Mouse (Mus musculus): ENCODE measurements around the gene Lrsam1.
A peak's percentile ranks its signal among the peaks of the same experiment; 100 is the strongest.

Lrsam1 gene

DNA sequence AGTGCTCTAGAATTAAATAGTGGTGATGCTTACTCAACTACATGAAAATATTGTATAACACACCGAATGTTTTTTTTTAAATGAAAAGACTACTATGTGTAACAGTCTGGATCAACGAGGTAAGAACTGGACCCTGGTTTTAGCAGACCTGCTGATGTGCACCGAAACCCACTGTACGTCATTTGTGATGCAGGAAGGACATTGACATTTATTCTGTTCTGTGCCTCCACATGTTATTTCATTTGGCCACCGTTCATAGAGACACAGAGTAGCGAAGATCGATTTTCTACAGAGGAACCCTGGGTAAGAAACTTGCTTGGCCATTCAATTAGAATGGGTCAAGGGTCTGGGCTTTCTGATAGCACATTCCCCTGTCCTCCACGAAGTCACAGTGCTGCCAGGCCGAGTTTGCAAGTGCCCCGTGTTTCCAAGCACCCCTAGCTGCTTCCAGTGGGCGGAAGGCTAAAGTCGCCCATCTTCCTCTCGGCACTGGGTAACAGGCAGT is 4.8 kb upstream of the Lrsam1 start:
- DNase-seq: no peak

- DNase-seq: no peak
These were observed 4.2 kb upstream of the Lrsam1 start for GRCm38 (mm10) chr2:32965511-32966183.

DNA sequence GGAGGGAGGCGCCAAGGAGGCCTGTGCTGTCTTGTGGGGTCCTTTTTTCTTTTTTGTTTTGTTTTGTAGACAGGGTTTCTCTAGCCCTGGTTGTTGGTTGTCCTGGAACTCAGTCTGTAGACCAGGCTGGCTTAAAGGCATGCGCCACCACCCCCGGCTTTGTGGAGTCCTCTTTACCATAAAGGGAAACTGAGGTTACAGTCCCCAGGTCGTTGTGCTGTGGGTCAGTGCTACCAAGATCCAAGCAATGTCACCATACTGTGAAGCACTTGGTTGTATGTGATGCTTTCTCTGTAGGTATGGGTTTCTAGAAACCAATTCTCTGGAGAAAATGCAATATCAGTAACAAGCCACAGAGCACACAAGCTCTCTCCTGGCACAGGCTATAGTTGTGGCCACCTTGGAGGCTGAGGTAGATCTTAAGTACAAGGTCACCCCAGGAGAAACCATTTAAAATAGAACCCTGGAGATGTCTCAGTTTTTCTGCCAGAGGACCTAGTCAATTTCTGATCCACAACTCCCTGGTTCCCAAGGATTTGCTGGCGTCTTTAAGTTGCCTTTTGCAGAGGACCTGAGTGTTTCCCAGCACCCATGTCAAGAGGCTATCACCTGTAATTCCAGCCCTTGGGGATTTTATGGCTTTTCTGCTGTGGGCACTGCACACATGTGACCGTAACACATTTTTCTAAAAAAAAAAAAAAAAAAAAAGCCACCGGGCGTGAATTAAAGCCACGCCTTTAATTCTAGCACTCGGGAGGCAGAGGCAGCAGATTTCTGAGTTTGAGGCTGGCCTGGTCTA is 3.4 kb upstream of the Lrsam1 start:
- no peak for DNase-seq

DNA sequence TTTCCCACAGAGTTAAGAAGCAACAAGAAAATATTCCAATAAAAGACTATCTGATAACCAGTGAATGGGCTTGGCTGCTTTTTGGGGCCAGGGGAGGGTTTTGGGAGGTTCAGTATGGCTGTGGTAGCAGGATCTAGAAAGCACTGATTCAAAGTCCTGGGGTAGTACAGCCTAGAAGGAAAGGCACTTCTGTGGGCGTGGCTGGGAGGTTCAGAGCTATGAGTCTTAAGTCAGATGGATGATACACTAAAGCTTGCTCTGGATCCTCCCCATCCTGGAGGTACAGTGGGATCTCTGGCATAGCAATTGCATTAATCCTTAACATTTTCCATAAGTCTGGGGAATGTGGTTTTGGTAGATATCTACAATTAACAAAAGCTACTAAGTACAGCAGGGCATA is 2.6 kb upstream of the Lrsam1 start:
- DNase-seq: no peak

DNA sequence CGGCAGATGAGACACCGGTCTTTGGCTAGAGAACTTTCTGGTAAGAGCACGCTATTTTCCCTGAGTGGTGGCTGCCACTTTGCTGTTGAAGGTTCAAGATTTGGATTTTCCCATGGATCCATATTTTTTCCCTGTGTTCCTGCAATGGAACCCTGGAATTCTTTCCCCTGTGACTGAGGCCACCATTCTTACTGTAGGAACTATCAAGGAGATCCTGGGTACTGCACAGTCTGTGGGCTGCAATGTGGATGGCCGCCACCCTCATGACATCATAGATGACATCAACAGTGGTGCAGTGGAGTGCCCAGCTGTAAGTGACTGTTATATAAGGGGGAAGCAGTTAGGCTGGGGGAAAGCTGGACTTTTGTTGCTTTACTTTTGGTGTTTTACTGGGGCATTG is 2.1 kb upstream of the Lrsam1 start:
- DNase-seq: no peak

DNA sequence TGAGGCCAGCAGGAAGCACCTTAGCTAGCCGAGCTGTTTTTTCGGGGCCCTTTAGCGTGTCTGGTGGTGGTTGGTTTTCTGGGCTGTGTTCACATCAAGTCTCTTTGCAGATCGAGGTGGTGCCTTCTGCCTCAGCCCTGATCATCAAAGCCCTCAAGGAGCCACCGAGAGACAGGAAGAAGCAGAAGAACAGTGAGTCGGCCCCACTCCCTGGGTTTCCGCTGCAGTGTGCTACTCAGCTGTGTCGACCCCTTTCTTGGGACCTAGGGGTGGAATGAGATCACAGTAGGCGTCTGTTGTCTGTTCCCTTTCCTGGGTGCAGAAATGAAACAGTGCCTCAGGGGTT is 1.4 kb upstream of the Lrsam1 start:
- DNase-seq: no peak

DNA sequence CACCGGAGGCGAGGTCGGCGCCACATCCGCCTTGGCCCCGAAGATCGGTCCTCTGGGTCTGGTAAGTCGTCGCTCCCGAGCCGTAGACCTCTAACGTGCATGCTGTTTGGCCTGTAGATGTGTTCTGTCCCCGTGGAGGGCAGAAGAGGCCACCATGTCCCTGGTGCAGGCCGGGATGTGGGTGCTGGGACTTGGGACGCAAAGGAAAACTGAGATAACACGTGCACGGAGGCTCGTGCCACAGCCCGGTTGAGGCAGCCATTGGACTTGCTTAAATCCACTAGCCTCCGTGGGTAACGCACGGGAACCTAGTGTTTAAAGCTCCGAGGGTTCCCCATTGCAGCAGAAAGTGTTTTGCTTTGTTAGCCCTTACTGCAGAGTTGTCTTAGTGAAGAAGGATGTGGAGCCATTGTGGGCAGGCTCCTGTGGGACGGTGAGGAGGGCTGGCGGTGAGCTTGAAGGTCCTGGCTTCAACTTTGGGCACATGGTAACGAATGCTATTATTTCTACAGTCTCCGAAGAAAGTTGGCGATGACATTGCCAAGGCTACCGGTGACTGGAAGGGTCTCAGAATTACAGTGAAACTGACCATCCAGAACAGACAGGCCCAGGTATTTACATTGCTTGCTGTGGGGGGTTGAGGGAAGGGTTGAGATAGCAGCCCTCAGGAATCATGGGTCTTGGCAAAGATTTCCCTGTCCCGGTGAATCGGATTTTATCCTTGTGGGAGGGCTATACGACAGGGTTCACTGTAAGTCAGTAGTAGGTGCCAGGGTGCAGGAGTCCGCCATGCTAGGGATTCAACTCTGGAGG is 854 bp upstream of the Lrsam1 start:
- peak; percentile 35 for DNase-seq

DNA sequence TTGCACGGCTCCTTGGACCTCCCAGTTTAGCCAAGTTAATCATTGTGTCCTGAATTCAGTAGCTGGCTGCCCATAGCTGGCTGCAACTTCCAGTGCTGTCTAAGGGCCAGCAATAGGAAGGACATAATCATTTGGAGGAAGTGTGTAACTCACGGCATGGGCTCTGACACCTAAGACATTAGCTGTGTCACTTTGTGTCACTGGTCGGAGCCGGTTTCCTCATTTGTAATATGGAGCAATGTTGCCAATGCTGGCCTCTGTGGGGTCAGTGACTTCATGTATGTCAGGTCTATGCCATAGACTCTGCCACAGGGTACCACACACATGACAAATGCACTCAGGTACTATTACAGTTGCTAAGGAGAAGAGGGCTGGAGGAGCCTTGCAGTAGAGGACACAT is 1.1 kb downstream of the Lrsam1 start:
- DNase-seq: no peak

GRCm38 (mm10) chr2:32957344-32957743 is 4.1 kb downstream of the Lrsam1 start:
- peak; percentile 37 for DNase-seq

DNA sequence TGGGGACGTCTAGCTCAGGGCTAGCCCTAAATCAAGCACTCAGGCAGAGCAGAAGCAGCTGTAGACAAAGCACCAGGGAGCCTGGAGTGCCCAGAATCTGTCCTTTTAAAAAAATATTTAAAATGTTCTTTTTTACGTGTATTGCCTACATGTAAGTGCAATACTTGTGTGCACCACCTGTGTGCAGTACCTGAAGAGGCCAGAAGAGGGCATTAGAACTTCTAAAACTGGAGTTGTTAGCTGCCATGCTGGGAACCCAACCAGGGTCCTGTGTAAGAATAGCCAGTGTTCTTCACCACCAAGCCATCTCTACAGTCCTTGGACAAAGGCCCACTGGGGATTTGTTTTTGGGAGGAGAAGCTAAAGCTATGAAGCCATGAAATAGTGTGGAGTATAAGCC is 6.8 kb downstream of the Lrsam1 start:
- DNase-seq: no peak

DNA sequence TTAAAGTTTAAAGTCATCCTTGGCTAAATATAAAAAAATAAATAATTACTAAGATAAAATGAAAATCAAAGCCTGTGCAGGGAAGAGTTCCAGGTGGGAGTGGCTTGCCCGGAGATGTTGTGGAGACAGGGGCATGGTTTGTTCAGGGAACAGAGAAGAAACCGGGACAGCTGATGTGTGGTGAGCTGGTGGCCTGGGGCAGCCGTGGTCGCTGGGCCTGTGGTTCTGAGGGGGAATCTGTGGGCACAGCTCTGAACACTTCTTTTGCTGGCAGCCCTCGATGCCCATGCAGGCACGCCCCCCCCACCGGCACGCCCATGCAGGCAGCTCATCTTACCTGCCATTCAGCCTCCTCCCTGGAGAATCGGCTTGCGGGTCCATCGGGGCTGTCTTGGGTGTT is 14.0 kb downstream of the Lrsam1 start:
- no peak for DNase-seq

DNA sequence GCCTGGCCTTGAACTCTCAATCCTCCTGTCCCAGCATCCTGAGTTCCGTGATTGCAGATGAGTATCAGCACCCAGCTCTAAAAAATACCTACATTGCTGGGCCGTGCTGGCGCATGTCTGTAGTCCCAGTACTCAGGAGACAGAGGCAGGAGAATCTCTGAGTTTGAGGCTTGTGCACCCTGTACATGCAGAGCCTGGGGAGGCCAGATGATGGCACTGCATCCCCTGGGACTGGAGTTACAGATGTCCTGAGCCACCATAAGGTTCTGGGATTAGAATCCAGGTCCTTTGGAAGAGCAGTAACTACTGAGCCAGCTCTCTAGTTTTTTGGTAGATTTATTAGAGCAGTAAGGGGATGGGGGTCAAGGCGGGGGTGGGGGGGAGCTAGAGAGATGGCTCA is 20.9 kb downstream of the Lrsam1 start:
- DNase-seq: no peak

- peak; percentile 67 for DNase-seq
These were observed 22.0 kb downstream of the Lrsam1 start for GRCm38 (mm10) chr2:32939418-32939817.

DNA sequence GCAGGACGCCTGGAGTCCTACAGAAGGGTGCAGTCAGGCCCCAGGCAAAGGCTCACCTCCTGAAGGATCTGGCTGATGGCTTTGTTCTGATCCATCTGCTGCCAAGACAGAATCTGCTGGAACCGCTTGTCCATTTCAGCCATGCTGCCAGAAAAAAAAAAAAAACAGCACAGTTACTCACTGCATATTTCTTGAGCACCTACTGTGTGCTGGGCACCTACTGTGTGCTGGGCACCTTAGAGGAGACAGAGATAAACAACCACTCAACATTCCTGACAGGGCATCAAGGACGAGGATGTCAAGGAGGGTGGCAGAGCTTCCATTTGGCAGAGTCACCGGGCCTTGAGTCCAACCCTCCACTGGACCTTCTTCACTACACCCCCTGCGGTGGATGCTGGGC is 22.7 kb downstream of the Lrsam1 start:
- no peak for DNase-seq

DNA sequence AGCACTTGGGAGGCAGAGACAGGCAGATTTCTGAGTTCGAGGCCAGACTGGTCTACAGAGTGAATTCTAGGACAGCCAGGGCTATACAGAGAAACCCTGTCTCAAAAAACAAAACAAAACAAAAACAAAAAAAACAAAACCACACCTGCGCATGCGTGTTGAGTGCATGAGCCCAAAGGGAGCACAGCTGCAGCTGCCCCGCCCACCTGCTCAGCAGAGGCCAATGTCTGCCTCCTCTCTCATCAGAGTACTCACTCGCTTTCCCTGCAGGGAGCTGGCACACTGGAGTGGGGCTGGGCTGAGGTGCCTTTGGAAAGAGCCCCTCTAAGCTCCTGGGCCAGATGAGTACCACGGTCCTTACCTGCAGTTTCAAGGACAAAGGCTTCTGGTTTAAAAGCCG is 29.7 kb downstream of the Lrsam1 start:
- DNase-seq: no peak

DNA sequence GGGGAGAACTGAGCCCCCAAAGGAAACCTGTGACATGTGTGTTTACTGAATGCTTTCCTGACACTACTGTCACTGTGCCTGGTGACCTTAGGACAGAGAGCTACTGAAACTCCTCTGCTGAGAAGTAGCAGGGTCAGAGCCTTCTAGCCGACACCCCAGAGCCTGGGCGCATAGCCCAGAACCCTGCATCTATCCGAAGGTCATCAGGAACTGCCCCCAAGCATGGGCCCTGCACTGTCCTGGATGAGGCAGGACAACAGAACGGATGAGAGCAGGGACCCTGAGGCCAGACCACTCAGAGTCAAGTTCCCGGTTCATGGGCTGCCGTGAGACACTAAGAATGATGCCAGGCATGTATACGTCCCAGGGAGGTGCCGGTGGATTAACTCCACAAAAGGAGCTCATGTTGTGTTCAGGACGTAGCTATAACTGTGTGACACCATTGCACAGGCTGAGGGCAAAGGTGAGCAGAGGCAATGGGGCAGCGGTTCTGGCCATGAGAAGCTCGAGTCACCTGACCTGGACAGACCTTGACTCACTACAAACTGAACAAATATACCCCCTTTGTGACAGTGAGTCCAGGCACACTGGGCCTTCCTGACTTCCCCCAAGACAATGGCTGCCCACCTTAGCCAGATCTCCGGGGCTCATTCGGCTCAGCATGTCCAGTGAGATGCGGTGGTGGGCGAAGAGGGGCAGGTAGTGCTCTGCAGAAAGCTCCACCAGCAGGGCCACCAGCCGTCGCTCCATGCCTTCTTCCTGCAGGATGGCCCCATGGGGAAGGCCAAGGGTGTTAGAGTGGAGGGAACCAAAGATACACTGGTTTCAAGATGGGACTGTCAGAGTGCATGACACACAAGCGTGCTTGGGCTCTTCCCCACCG is 32.2 kb downstream of the Lrsam1 start:
- peak; percentile 50 for DNase-seq

DNA sequence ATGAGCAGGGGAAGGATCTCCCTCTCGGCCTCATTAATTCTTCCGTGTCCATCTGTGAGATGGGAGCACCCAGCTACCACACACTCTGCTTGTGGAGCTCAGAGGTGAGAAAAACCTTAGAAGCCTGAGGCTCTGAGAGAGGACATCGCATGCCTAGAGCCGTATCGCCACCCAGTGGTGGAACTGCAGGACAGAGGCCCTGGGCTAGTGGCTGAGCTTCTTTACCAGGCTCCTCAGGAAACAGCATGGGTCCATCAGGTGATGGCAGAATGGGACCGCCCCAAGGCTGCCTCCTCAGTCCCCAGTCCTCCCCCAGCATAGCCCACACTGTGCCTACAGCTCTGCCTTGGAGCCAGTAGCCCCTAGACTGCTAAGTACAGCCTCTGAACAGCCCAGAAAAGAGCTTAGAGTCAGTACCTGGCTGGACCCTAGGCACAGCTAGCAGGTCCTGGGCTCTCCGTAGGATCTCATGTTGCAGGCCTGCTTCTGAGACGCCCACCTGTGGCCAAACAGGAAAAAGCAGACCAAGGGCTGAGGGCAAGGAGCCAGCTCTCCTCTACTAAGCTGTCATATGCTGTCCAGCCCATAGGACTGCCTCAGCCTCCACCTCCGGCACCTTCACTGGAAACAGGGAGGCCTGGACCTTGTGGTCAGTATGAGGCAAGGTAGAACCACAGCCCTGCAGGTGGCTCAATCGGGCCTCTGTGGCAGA is 33.0 kb downstream of the Lrsam1 start:
- DNase-seq: peak; percentile 75

- DNase-seq: no peak
These were observed 33.7 kb downstream of the Lrsam1 start for GRCm38 (mm10) chr2:32927624-32928234.

DNA sequence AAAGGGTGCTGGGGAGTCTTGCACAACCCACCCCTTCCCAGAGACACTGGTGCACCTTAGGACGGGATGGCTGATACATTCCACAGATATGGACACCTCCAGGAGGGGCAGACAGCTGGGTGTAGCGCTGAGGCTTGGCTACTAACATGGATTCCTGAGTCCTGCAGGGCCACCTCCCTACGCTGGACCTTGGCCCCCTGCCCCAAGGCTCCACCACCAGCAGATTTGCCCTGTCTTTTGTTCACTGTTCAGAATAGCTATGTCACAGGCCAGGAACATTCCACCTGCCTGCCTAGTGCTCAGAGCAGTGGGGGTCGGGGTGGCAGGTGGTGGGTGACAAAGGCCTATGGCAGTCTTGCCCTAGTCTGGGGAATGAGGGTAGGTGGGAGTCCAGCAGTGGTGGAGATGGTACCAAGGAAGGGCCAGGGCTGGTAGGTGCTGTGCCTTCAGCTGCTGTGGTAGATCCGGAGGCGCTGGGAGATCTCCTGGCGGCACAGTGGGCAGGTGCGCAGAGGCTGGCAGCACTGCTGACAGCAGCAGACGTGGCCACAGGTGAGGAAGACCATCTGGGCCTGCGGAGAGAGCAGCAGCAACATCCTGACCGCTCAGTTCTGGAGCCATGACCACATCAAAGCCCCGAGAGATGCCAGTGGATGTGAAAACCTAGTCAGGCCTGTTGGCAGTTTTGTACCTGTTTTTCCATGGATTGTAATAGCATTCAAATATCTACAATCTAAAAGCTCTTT is 34.9 kb downstream of the Lrsam1 start:
- DNase-seq: no peak

DNA sequence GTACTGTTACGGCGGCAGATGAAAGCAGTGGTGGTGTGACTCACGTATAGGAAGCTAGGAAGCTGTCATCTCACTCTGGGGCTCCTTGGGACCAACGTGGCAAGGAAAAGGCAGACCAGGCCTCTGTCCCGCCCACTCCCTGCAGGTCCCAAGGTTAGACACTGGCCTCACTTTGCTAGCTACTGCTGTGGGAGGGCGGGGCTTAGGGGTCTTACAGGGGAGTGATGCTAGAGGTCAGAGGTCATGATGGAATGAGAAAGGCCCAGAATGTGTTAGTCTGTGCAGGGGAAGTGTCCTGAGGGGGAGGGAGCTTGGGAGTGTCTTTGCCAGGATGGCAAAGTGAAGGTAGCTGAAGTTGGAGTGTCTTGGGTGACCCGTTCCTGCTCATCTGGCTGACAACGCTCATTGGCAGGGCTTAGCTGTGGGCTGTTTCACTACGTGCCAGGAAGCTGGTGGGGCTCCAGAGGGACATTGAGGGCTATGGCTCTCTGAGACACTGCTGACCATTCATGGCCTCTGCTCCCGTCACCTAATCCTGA is 37.0 kb downstream of the Lrsam1 start:
- DNase-seq: no peak

All from kidney, adult 9 months (tissue).